Mouse (Mus musculus): ENCODE measurements around the gene Ltbp1. TPM values are rescaled to one million over a fixed set of nuclear protein-coding genes. Genes with fewer than 3 reads are reported as not detected.

Gene Ltbp1
- polyA plus RNA-seq, 1 experiment from 2014 or later: 2.6 TPM

- no peak for ATAC-seq (ENCODE audit: low FRiP score)
- Histone ChIP-seq H3K4me2 (replicated peaks) (no peak overlapping the region), H3K36me3 (replicated peaks; ENCODE audit: control insufficient read depth, insufficient read depth) (no peaks in the 10 kb centered on the region), H3K9me3 (ENCODE audit: control insufficient read depth, low read length) (no peaks in the 10 kb centered on the region), H3K27me3 (ENCODE audit: control insufficient read depth, insufficient read depth, low read length) (no peaks in the 10 kb centered on the region), H3K9ac (no peak overlapping the region), H3K27ac (no peak overlapping the region), H3K4me1 (replicated peaks; ENCODE audit: control insufficient read depth, insufficient read depth, low read length) (no peaks in the 10 kb centered on the region), H3K4me3 (replicated peaks; ENCODE audit: low read length) (no peak overlapping the region)
- DNase-seq (ENCODE audit: low spot score): no peak
- 88% methylated on average over 6 of the region's 6 CpGs for WGBS
These were observed 85.2 kb downstream of the Ltbp1 start for GRCm38 (mm10) chr17:75090556-75090955.

- WGBS: 90% methylated on average over 3 of the region's 3 CpGs
- ATAC-seq (ENCODE audit: low FRiP score) (no peak), DNase-seq (ENCODE audit: low spot score) (no peak)
- no peak overlapping the region for H3K4me3 ChIP-seq (replicated peaks; ENCODE audit: low read length)
- H3K27me3 ChIP-seq (ENCODE audit: control insufficient read depth, insufficient read depth, low read length): no peaks in the 10 kb centered on the region
- no peak overlapping the region for H3K4me2 ChIP-seq (replicated peaks)
- no peaks in the 10 kb centered on the region for H3K36me3 ChIP-seq (replicated peaks; ENCODE audit: control insufficient read depth, insufficient read depth)
- H3K9ac ChIP-seq: no peak overlapping the region
- no peaks in the 10 kb centered on the region for H3K4me1 ChIP-seq (replicated peaks; ENCODE audit: control insufficient read depth, insufficient read depth, low read length)
- no peak overlapping the region for H3K27ac ChIP-seq
- H3K9me3 ChIP-seq (ENCODE audit: control insufficient read depth, low read length): no peaks in the 10 kb centered on the region
These were observed 88.2 kb downstream of the Ltbp1 start for GRCm38 (mm10) chr17:75093563-75093962.

- no peak overlapping the region for H3K9ac ChIP-seq
- no peaks in the 10 kb centered on the region for H3K9me3 ChIP-seq (ENCODE audit: control insufficient read depth, low read length)
- H3K4me2 ChIP-seq (replicated peaks): no peak overlapping the region
- no peak overlapping the region for H3K27ac ChIP-seq
- no peak for DNase-seq (ENCODE audit: low spot score)
- 0 out of 2 replicates have a peak, but pooled peaks cover 5% of the 10 kb centered on the region for H3K27me3 ChIP-seq (ENCODE audit: control insufficient read depth, insufficient read depth, low read length)
- H3K4me3 ChIP-seq (replicated peaks; ENCODE audit: low read length): no peak overlapping the region
- H3K4me1 ChIP-seq (replicated peaks; ENCODE audit: control insufficient read depth, insufficient read depth, low read length): no peaks in the 10 kb centered on the region
- ATAC-seq (ENCODE audit: low FRiP score): no peak
- WGBS: 94% methylated on average over 9 of the region's 9 CpGs
- no peaks in the 10 kb centered on the region for H3K36me3 ChIP-seq (replicated peaks; ENCODE audit: control insufficient read depth, insufficient read depth)
These were observed 89.2 kb downstream of the Ltbp1 start for GRCm38 (mm10) chr17:75094591-75094990.

- DNase-seq (ENCODE audit: low spot score): no peak
- Histone ChIP-seq H3K9ac (no peak overlapping the region), H3K27me3 (ENCODE audit: control insufficient read depth, insufficient read depth, low read length) (0 out of 2 replicates have a peak, but pooled peaks cover 9% of the 10 kb centered on the region), H3K4me2 (replicated peaks) (no peak overlapping the region), H3K36me3 (replicated peaks; ENCODE audit: control insufficient read depth, insufficient read depth) (no peaks in the 10 kb centered on the region), H3K4me1 (replicated peaks; ENCODE audit: control insufficient read depth, insufficient read depth, low read length) (no peaks in the 10 kb centered on the region), H3K9me3 (ENCODE audit: control insufficient read depth, low read length) (no peaks in the 10 kb centered on the region), H3K4me3 (replicated peaks; ENCODE audit: low read length) (no peak overlapping the region), H3K27ac (no peak overlapping the region)
- ATAC-seq (ENCODE audit: low FRiP score): no peak
- WGBS: 51% methylated on average over 7 of the region's 7 CpGs
These were observed 91.4 kb downstream of the Ltbp1 start for GRCm38 (mm10) chr17:75096727-75097126.

GRCm38 (mm10) chr17:75097367-75097766, 92.0 kb downstream of the Ltbp1 start:
- DNase-seq (ENCODE audit: low spot score): no peak
- WGBS: 20% methylated on average over 3 of the region's 3 CpGs
- H3K27ac ChIP-seq: no peak overlapping the region

GRCm38 (mm10) chr17:75101215-75101614, 95.8 kb downstream of the Ltbp1 start:
- WGBS: 55% methylated on average over 4 of the region's 4 CpGs

More at GRCm38 (mm10) chr17:75097367-75097766, 92.0 kb downstream of the Ltbp1 start:
- H3K9ac ChIP-seq: no peak overlapping the region
- H3K9me3 ChIP-seq (ENCODE audit: control insufficient read depth, low read length): no peaks in the 10 kb centered on the region
- H3K4me2 ChIP-seq (replicated peaks): no peak overlapping the region
- H3K4me3 ChIP-seq (replicated peaks; ENCODE audit: low read length): no peak overlapping the region
- ATAC-seq (ENCODE audit: low FRiP score): no peak
- H3K4me1 ChIP-seq (replicated peaks; ENCODE audit: control insufficient read depth, insufficient read depth, low read length): no peaks in the 10 kb centered on the region
- H3K36me3 ChIP-seq (replicated peaks; ENCODE audit: control insufficient read depth, insufficient read depth): no peaks in the 10 kb centered on the region
- H3K27me3 ChIP-seq (ENCODE audit: control insufficient read depth, insufficient read depth, low read length): 0 out of 2 replicates have a peak, but pooled peaks cover 9% of the 10 kb centered on the region

GRCm38 (mm10) chr17:75101994-75102393, 96.6 kb downstream of the Ltbp1 start:
- ATAC-seq (ENCODE audit: low FRiP score): no peak
- WGBS: 87% methylated on average over 8 of the region's 8 CpGs
- Histone ChIP-seq H3K4me3 (replicated peaks; ENCODE audit: low read length) (no peak overlapping the region), H3K4me1 (replicated peaks; ENCODE audit: control insufficient read depth, insufficient read depth, low read length) (no peaks in the 10 kb centered on the region), H3K4me2 (replicated peaks) (no peak overlapping the region), H3K9me3 (ENCODE audit: control insufficient read depth, low read length) (no peaks in the 10 kb centered on the region), H3K27ac (no peak overlapping the region), H3K27me3 (ENCODE audit: control insufficient read depth, insufficient read depth, low read length) (0 out of 2 replicates have a peak, but pooled peaks cover 9% of the 10 kb centered on the region), H3K9ac (no peak overlapping the region), H3K36me3 (replicated peaks; ENCODE audit: control insufficient read depth, insufficient read depth) (no peaks in the 10 kb centered on the region)
- DNase-seq (ENCODE audit: low spot score): no peak

More at GRCm38 (mm10) chr17:75101215-75101614, 95.8 kb downstream of the Ltbp1 start:
- Histone ChIP-seq H3K27me3 (ENCODE audit: control insufficient read depth, insufficient read depth, low read length) (0 out of 2 replicates have a peak, but pooled peaks cover 9% of the 10 kb centered on the region), H3K36me3 (replicated peaks; ENCODE audit: control insufficient read depth, insufficient read depth) (no peaks in the 10 kb centered on the region), H3K27ac (no peak overlapping the region), H3K9me3 (ENCODE audit: control insufficient read depth, low read length) (no peaks in the 10 kb centered on the region), H3K4me2 (replicated peaks) (no peak overlapping the region), H3K4me3 (replicated peaks; ENCODE audit: low read length) (no peak overlapping the region), H3K4me1 (replicated peaks; ENCODE audit: control insufficient read depth, insufficient read depth, low read length) (no peaks in the 10 kb centered on the region), H3K9ac (no peak overlapping the region)
- ATAC-seq (ENCODE audit: low FRiP score) (no peak), DNase-seq (ENCODE audit: low spot score) (no peak)

- no peaks in the 10 kb centered on the region for H3K27me3 ChIP-seq (ENCODE audit: control insufficient read depth, insufficient read depth, low read length)
- 53% methylated on average over 7 of the region's 7 CpGs for WGBS
- no peak overlapping the region for H3K4me3 ChIP-seq (replicated peaks; ENCODE audit: low read length)
- no peak overlapping the region for H3K9ac ChIP-seq
- ATAC-seq (ENCODE audit: low FRiP score): peak; percentile 62; the same call in 1 of the 2 replicates
- no peaks in the 10 kb centered on the region for H3K36me3 ChIP-seq (replicated peaks; ENCODE audit: control insufficient read depth, insufficient read depth)
- H3K9me3 ChIP-seq (ENCODE audit: control insufficient read depth, low read length): no peaks in the 10 kb centered on the region
- H3K27ac ChIP-seq: 0 out of 2 replicates have a peak overlapping the region, but pooled peaks have one; percentile 51
- peak; percentile 48 for DNase-seq (ENCODE audit: low spot score)
- H3K4me2 ChIP-seq (replicated peaks): no peak overlapping the region
- H3K4me1 ChIP-seq (replicated peaks; ENCODE audit: control insufficient read depth, insufficient read depth, low read length): no peaks in the 10 kb centered on the region
These were observed 102.0 kb downstream of the Ltbp1 start for GRCm38 (mm10) chr17:75107412-75107811.

GRCm38 (mm10) chr17:75107879-75108278, 102.5 kb downstream of the Ltbp1 start:
- DNase-seq (ENCODE audit: low spot score) (no peak), ATAC-seq (ENCODE audit: low FRiP score) (0 out of 2 replicates have a peak, but pooled peaks have one; percentile 17)
- H3K4me1 ChIP-seq (replicated peaks; ENCODE audit: control insufficient read depth, insufficient read depth, low read length): no peaks in the 10 kb centered on the region
- no peak overlapping the region for H3K4me2 ChIP-seq (replicated peaks)
- no peak overlapping the region for H3K4me3 ChIP-seq (replicated peaks; ENCODE audit: low read length)
- WGBS: 47% methylated on average over 5 of the region's 5 CpGs
- H3K9ac ChIP-seq: no peak overlapping the region
- no peaks in the 10 kb centered on the region for H3K9me3 ChIP-seq (ENCODE audit: control insufficient read depth, low read length)
- H3K27ac ChIP-seq: no peak overlapping the region
- H3K27me3 ChIP-seq (ENCODE audit: control insufficient read depth, insufficient read depth, low read length): no peaks in the 10 kb centered on the region
- no peaks in the 10 kb centered on the region for H3K36me3 ChIP-seq (replicated peaks; ENCODE audit: control insufficient read depth, insufficient read depth)
